Mouse (Mus musculus): ENCODE data around the gene Srp72. TPM values are rescaled to one million over a fixed set of nuclear protein-coding genes. Genes with fewer than 3 reads are reported as not detected.
"Not testable (repeated sequence)": the region's sequence is repeated elsewhere in the genome, so short reads cannot be mapped to it uniquely, and the experiment has no call there.

Gene Srp72
- polyA plus RNA-seq, 1 experiment from 2014 or later, result 87.6 TPM

GRCm38 (mm10) chr5:77029735-77030134 lies 55.3 kb downstream of the Srp72 start:
- Histone ChIP-seq H3K36me3 (replicated peaks; ENCODE audit: control insufficient read depth, insufficient read depth) (no peaks in the 10 kb centered on the region), H3K9me3 (ENCODE audit: control insufficient read depth, low read length) (no peaks in the 10 kb centered on the region), H3K27me3 (ENCODE audit: control insufficient read depth, insufficient read depth, low read length) (no peaks in the 10 kb centered on the region), H3K4me1 (replicated peaks; ENCODE audit: control insufficient read depth, insufficient read depth, low read length) (no peaks in the 10 kb centered on the region), H3K4me2 (replicated peaks) (no peak overlapping the region), H3K9ac (no peak overlapping the region), H3K4me3 (replicated peaks; ENCODE audit: low read length) (no peak overlapping the region), H3K27ac (no peak overlapping the region)
- DNase-seq (ENCODE audit: low spot score) (no peak), ATAC-seq (ENCODE audit: low FRiP score) (no peak)
- 76% methylated on average over 5 of the region's 5 CpGs for WGBS

GRCm38 (mm10) chr5:77035101-77035500 lies 60.6 kb downstream of the Srp72 start:
- not testable (repeated sequence) for DNase-seq (ENCODE audit: low spot score); H3K27ac ChIP-seq; H3K9me3 ChIP-seq (ENCODE audit: control insufficient read depth, low read length); H3K27me3 ChIP-seq (ENCODE audit: control insufficient read depth, insufficient read depth, low read length); ATAC-seq (ENCODE audit: low FRiP score); H3K4me3 ChIP-seq (replicated peaks; ENCODE audit: low read length); H3K4me1 ChIP-seq (replicated peaks; ENCODE audit: control insufficient read depth, insufficient read depth, low read length); H3K36me3 ChIP-seq (replicated peaks; ENCODE audit: control insufficient read depth, insufficient read depth); H3K4me2 ChIP-seq (replicated peaks); H3K9ac ChIP-seq

- H3K27me3 ChIP-seq (ENCODE audit: control insufficient read depth, insufficient read depth, low read length), result no peaks in the 10 kb centered on the region
- H3K4me2 ChIP-seq (replicated peaks), result no peak overlapping the region
- no peak overlapping the region for H3K27ac ChIP-seq
- WGBS, result 94% methylated on average over 10 of the region's 10 CpGs
- no peak for DNase-seq (ENCODE audit: low spot score)
- ATAC-seq (ENCODE audit: low FRiP score), result no peak
- H3K4me1 ChIP-seq (replicated peaks; ENCODE audit: control insufficient read depth, insufficient read depth, low read length), result no peaks in the 10 kb centered on the region
- H3K36me3 ChIP-seq (replicated peaks; ENCODE audit: control insufficient read depth, insufficient read depth), result no peaks in the 10 kb centered on the region
- H3K9me3 ChIP-seq (ENCODE audit: control insufficient read depth, low read length), result no peaks in the 10 kb centered on the region
- no peak overlapping the region for H3K4me3 ChIP-seq (replicated peaks; ENCODE audit: low read length)
- no peak overlapping the region for H3K9ac ChIP-seq
Observed at GRCm38 (mm10) chr5:77038451-77038850, 64.0 kb downstream of the Srp72 start.

GRCm38 (mm10) chr5:77039391-77039790 lies 64.9 kb downstream of the Srp72 start:
- Histone ChIP-seq H3K27ac (no peak overlapping the region), H3K9me3 (ENCODE audit: control insufficient read depth, low read length) (no peaks in the 10 kb centered on the region), H3K4me3 (replicated peaks; ENCODE audit: low read length) (no peak overlapping the region), H3K27me3 (ENCODE audit: control insufficient read depth, insufficient read depth, low read length) (no peaks in the 10 kb centered on the region), H3K36me3 (replicated peaks; ENCODE audit: control insufficient read depth, insufficient read depth) (no peaks in the 10 kb centered on the region), H3K4me2 (replicated peaks) (no peak overlapping the region), H3K4me1 (replicated peaks; ENCODE audit: control insufficient read depth, insufficient read depth, low read length) (no peaks in the 10 kb centered on the region), H3K9ac (no peak overlapping the region)
- DNase-seq (ENCODE audit: low spot score) (no peak), ATAC-seq (ENCODE audit: low FRiP score) (no peak)

- H3K4me1 ChIP-seq (replicated peaks; ENCODE audit: control insufficient read depth, insufficient read depth, low read length), result no peaks in the 10 kb centered on the region
- no peaks in the 10 kb centered on the region for H3K36me3 ChIP-seq (replicated peaks; ENCODE audit: control insufficient read depth, insufficient read depth)
- no peak overlapping the region for H3K9ac ChIP-seq
- H3K9me3 ChIP-seq (ENCODE audit: control insufficient read depth, low read length), result no peaks in the 10 kb centered on the region
- H3K4me3 ChIP-seq (replicated peaks; ENCODE audit: low read length), result no peak overlapping the region
- DNase-seq (ENCODE audit: low spot score) (no peak), ATAC-seq (ENCODE audit: low FRiP score) (no peak)
- no peak overlapping the region for H3K27ac ChIP-seq
- H3K27me3 ChIP-seq (ENCODE audit: control insufficient read depth, insufficient read depth, low read length), result no peaks in the 10 kb centered on the region
- WGBS, result 80% methylated on average over 5 of the region's 5 CpGs
- no peak overlapping the region for H3K4me2 ChIP-seq (replicated peaks)
Observed at GRCm38 (mm10) chr5:77044362-77044761, 69.9 kb downstream of the Srp72 start.

Other genes with a start within 250 kb of the Srp72 start
- gene Aasdh, start 69.2 kb upstream of the Srp72 start, polyA plus RNA-seq (2014; fragmentation: Nextera tagmentation; extraction: Ambion mirVana), result 14.0 and 18.6 TPM in 2 replicates
- gene Paics, start 23.4 kb upstream of the Srp72 start, polyA plus RNA-seq (2014; fragmentation: Nextera tagmentation; extraction: Ambion mirVana), result 161 and 188 TPM in 2 replicates
- gene Ppat, start 23.1 kb upstream of the Srp72 start, polyA plus RNA-seq (2014; fragmentation: Nextera tagmentation; extraction: Ambion mirVana), result 13.7 and 17.4 TPM in 2 replicates
- gene Arl9, start 29.4 kb downstream of the Srp72 start, polyA plus RNA-seq (2014; fragmentation: Nextera tagmentation; extraction: Ambion mirVana), result not detected in 2 replicates
- 0.53 and 0.66 TPM in 2 replicates for gene Thegl, start 41.3 kb downstream of the Srp72 start, polyA plus RNA-seq (2014; fragmentation: Nextera tagmentation; extraction: Ambion mirVana)
- 8.4 and 11.3 TPM in 2 replicates for gene Hopx, start 140.4 kb downstream of the Srp72 start, polyA plus RNA-seq (2014; fragmentation: Nextera tagmentation; extraction: Ambion mirVana)
- gene Spink2, start 236.8 kb downstream of the Srp72 start, polyA plus RNA-seq (2014; fragmentation: Nextera tagmentation; extraction: Ambion mirVana), result 1.8 and 2.0 TPM in 2 replicates